Mouse (Mus musculus) heart, embryonic 14.5 days (tissue): ENCODE results near the gene Akap12. TPM values are rescaled to one million over a fixed set of nuclear protein-coding genes. Genes with fewer than 3 reads are reported as not detected.

ENCODE experiments used
- ATAC-seq: fragments of 200-750 bp; cut with Nextera tagmentation; 2 replicates; pipeline ENCODE4 v1.8.0; 2017; ENCODE audit warnings: low read depth, moderate TSS enrichment; ENCODE audit not compliant: insufficient number of reproducible peaks, insufficient read depth, low FRiP score
- H3K27ac ChIP-seq, 2 experiments: fragments of 200-500 bp in 1 of 2; fragments of 300-500 bp in 1 of 2; sonication (generic) in 1 of 2; replicated peaks in 1 of 2; 2 replicates each; pipeline ENCODE4 v1.5.1; 2012 to 2014; ENCODE audit warnings: low read depth in 2 of 2, low read length in 2 of 2, control low read depth in 1 of 2, mild to moderate bottlenecking in 1 of 2, mixed read lengths in 1 of 2; ENCODE audit not compliant: control insufficient read depth in 1 of 2, insufficient read depth in 1 of 2
- H3K27me3 ChIP-seq: fragments of 300-500 bp; sonication (generic); 2 replicates; pipeline ENCODE4 v1.6.1; 2014; ENCODE audit warnings: mild to moderate bottlenecking, low read length, control low read depth; ENCODE audit not compliant: control insufficient read depth, insufficient read depth
- H3K36me3 ChIP-seq: fragments of 300-500 bp; sonication (generic); 2 replicates; pipeline ENCODE4 v1.6.1; 2014; ENCODE audit warnings: mild to moderate bottlenecking, control low read depth, low read length, mixed read lengths; ENCODE audit not compliant: control insufficient read depth, insufficient read depth
- H3K4me1 ChIP-seq, 2 experiments: fragments of 200-500 bp in 1 of 2; fragments of 300-500 bp in 1 of 2; sonication (generic) in 1 of 2; 2 replicates each; pipeline ENCODE4 v1.6.1; 2012 to 2014; ENCODE audit warnings: low read length in 2 of 2, control low read depth in 1 of 2, mixed read lengths in 1 of 2; ENCODE audit not compliant: control insufficient read depth in 2 of 2, insufficient read depth in 2 of 2
- H3K4me2 ChIP-seq: fragments of 300-500 bp; sonication (generic); 2 replicates; pipeline ENCODE4 v1.6.1; 2014; ENCODE audit warnings: mild to moderate bottlenecking, low read length
- H3K4me3 ChIP-seq, 2 experiments: fragments of 200-500 bp in 1 of 2; fragments of 300-500 bp in 1 of 2; sonication (generic) in 1 of 2; 2 replicates each; pipeline ENCODE4 v1.5.1; 2012 to 2014; ENCODE audit warnings: low read length in 2 of 2, mild to moderate bottlenecking in 2 of 2, control low read depth in 1 of 2, low read depth in 1 of 2, moderate library complexity in 1 of 2; ENCODE audit not compliant: control insufficient read depth in 1 of 2, insufficient read depth in 1 of 2
- H3K9ac ChIP-seq: fragments of 300-500 bp; sonication (generic); 2 replicates; pipeline ENCODE4 v1.6.1; 2014; ENCODE audit warnings: mild to moderate bottlenecking, low read length
- H3K9me3 ChIP-seq: fragments of 300-500 bp; sonication (generic); 2 replicates; pipeline ENCODE4 v1.6.1; 2016; ENCODE audit warnings: low read length, control low read depth; ENCODE audit not compliant: control insufficient read depth
- WGBS: fragments of 180-500 bp; shearing (Covaris S2); extraction: QIAGEN DNeasy Blood & Tissue Kit; methylation state at CpG from one replicate; pipeline ENCODE4 v1.1.7; 2014; 5-methylcytosine and 5-hydroxymethylcytosine counted together
- polyA plus RNA-seq: library from polyadenylated mRNA; unstranded; fragments of >200 nt; fragmentation: Nextera tagmentation; extraction: Ambion mirVana; gene quantifications from 2 replicates; pipeline ENCODE4 v1.2.1, GENCODE M21; 2014

Gene Akap12
- polyA plus RNA-seq, 1 experiment from 2014 or later, result 34.7 TPM

DNA sequence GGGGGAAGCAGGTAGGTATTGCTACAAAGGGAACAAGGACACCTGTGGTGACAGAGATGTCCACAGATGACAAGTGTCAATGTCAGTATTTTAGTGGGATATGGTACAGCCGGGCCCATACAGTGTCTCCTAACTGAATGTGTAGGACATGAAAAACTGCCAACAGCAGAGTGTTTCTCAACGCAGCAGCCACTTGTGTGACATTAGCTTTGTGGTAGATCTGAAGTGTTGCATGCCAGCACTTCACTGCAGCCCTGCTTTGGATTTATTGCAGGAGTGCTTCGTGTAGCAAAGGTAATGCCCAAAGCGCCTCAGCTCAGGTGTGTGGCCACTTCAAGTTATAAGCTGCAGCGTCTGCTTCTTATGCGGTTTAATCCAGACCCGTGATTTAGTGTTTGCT, 110.8 kb downstream of the Akap12 start:
- Histone ChIP-seq H3K27ac (no peak overlapping the region), H3K4me3 (no peak overlapping the region), H3K36me3 (peaks cover 15% of the 10 kb centered on the region), H3K27me3 (no peaks in the 10 kb centered on the region), H3K4me1 (peaks cover 0 to 12% of the 10 kb centered on the region in 2 experiments; a peak in 1 of 4 replicates), H3K9me3 (no peaks in the 10 kb centered on the region), H3K4me2 (no peak overlapping the region), H3K9ac (no peak overlapping the region)
- WGBS, result 59% methylated on average over 7 of the region's 7 CpGs
- ATAC-seq, result no peak

DNA sequence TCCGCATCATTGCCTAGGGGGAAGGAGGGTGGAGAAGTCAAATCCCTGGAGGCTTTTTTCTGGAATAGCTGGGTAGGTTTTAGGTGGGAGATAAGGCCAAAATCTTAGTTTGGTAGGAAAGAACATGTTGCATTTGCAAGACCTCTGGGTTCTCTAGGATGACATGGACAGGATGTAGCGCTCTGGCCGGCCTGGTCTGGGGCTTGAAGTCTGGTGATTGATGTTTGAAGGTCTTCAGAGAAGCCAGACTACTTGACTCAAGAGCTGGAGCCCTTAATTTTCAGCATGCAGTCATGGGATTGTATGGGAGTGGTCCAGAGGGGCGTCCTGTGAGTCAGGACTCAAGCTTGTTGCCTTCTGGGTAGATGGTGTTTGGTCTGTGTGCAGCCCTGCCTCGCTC, 114.6 kb downstream of the Akap12 start:
- Histone ChIP-seq H3K9ac (no peak overlapping the region), H3K9me3 (no peaks in the 10 kb centered on the region), H3K4me2 (no peak overlapping the region), H3K36me3 (no peaks in the 10 kb centered on the region), H3K27ac (no peak overlapping the region), H3K4me1 (peaks cover 4 to 35% of the 10 kb centered on the region in 2 experiments), H3K4me3 (no peak overlapping the region), H3K27me3 (no peaks in the 10 kb centered on the region)
- no peak for ATAC-seq
- 81% methylated on average over 5 of the region's 5 CpGs for WGBS

DNA sequence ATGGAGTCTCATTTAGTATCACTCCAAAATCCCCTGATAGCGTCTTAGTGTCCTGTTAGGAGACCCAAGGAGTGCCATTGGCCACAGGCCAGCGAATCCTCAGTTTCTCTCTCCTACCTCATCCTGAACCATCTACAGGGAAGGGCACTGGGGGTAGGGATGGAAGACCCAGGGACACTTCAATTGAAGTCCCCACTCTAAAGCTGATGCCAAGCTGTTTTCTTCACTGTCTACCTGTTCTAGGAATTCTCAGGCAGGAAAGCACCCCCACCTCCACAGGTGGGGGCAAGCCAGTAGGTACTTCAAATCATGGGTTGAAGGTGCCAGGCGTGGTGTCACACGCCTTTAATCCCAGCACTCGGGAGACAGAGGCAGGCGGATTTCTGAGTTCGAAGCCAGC, 118.1 kb downstream of the Akap12 start:
- no peak for ATAC-seq
- 91% methylated on average over 7 of the region's 7 CpGs for WGBS

DNA sequence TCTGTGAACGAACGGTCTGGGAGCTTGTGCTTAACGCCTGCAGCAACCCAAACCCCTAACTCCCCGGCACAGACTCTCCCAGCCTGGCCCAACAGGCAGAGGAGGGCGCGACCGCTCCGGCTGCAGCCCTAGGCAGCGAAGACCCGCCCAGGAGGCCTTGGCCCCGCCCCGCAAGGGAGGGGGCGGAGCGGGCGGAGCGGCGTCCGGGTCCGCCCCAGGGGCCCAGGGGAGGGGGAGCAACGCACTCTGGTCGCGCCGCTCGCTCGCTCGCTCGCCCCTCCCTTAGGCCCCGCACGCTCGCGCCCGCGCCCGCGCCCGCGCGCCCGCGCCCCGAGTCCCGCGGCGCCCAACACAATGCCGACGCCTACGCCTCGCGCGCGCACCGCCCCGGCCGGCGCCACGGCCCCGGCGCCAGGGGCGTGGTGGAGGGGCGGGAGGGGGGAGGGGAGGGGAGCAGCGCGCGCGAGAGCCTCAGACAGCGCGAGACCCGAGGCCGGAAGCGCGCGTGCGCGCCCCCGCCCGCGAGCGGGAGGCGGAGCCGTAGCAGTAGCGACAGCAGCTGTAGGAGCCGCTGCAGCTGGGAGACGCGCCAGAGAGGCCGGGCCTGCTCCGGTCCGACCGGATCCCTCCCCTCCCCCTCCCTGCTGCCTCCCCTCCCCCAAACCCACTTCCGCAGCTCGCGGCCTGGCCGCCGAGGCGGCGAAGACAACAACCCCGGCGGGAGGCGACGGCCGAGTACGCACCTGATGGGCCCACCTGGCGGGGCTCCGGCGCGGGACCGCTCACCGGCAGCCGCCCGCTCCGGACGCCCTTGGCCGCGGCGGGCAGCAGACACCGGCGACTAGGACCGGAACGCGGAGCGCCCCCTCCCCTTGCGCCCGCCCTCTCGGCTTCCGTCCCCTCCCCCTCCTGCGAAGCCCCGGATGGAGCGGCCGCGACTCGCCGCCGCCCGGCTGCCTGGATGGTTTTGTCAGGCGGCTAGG, 120.7 kb downstream of the Akap12 start:
- ATAC-seq, result peak; percentile 91
- under 1% methylated on average over 74 of the region's 133 CpGs for WGBS
- peak overlapping the region; percentile 95 for H3K4me2 ChIP-seq
- H3K4me1 ChIP-seq, result peaks cover 9 to 56% of the 10 kb centered on the region in 2 experiments
- H3K9ac ChIP-seq, result peak overlapping the region; percentile 99
- no peaks in the 10 kb centered on the region for H3K9me3 ChIP-seq
- peak overlapping the region; percentile 98 to 99 for H3K4me3 ChIP-seq
- H3K36me3 ChIP-seq, result no peaks in the 10 kb centered on the region
- peak overlapping the region; percentile 88 to 100 for H3K27ac ChIP-seq
- H3K27me3 ChIP-seq, result no peaks in the 10 kb centered on the region

More for the DNA sequence above, 118.1 kb downstream of the Akap12 start:
- Histone ChIP-seq H3K4me1 (peaks cover 4 to 30% of the 10 kb centered on the region in 2 experiments), H3K4me2 (no peak overlapping the region), H3K27me3 (no peaks in the 10 kb centered on the region), H3K9ac (no peak overlapping the region), H3K27ac (no peak overlapping the region), H3K9me3 (no peaks in the 10 kb centered on the region), H3K4me3 (no peak overlapping the region), H3K36me3 (no peaks in the 10 kb centered on the region)

DNA sequence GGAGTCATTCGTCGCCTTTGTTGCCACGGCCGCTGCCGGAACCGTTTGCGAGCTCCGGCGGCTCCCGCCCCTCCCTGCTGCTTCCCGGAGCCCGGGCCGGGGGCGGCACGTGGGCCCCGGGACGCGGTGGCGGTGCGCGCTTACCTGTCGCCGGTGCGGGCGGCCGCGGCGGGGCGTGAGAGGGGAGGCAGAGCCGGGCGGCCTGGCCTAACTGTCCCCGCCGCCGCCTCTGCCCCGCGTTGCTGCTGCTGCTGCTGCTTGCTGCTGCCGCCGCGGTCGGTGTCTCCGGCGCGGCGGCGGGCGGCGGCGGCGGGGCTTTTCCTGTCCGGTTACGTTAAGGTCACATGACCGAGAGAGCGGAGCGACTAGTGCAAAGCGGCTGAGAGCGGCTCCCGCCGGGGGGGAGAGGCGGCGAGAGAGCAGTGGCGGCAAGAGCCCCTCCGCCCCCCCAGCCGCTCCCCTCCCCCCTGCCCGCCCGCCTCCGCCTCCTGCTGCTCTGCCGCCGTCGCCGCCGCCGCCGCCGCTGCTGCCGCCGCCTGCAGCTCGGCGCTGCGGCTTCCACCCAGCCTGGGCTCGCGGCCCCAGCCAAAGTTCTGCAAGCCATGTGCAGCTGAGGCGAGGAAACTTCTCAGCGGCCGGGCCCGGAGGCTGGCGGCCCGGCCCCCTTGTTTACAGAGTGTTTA, 121.7 kb downstream of the Akap12 start, which contains the start of gene Zbtb2:
TSS of gene Zbtb2 (minus strand) at position 408 of the 683 bp plus-strand sequence.
- WGBS, result 0% methylated on average over 63 of the region's 87 CpGs
- H3K27ac ChIP-seq, result peak within 1 kb of the TSS; percentile 88 to 100
- H3K9ac ChIP-seq, result peak within 1 kb of the TSS; percentile 99
- peaks cover 9 to 56% of the 10 kb centered on the region in 2 experiments for H3K4me1 ChIP-seq
- H3K9me3 ChIP-seq, result no peaks in the 10 kb centered on the region
- peak within 1 kb of the TSS; percentile 98 to 99 for H3K4me3 ChIP-seq
- H3K36me3 ChIP-seq, result peaks cover 7% of the 10 kb centered on the region; the same call in 1 of the 2 replicates
- no peak for ATAC-seq
- peak within 1 kb of the TSS; percentile 95 for H3K4me2 ChIP-seq
- H3K27me3 ChIP-seq, result no peaks in the 10 kb centered on the region

DNA sequence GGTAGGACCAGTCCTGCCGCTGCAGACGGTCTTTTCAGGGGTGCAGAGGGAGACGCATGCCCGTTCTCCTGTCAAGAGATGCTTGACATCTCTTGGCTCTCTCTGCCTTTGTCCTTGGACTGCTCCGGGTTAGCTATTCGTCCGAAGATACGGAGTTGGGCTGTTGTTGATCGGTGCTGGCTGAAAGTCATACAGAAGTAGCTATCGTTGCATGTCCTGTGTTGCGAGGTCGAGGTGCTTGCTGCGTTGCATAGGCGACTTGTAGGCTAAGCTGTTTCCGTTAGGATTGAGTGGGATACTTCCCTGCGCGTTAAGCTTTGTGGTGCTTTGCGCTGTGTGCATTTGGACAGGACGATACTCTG, 122.2 kb downstream of the Akap12 start:
- under 1% methylated on average over 19 of the region's 19 CpGs for WGBS

DNA sequence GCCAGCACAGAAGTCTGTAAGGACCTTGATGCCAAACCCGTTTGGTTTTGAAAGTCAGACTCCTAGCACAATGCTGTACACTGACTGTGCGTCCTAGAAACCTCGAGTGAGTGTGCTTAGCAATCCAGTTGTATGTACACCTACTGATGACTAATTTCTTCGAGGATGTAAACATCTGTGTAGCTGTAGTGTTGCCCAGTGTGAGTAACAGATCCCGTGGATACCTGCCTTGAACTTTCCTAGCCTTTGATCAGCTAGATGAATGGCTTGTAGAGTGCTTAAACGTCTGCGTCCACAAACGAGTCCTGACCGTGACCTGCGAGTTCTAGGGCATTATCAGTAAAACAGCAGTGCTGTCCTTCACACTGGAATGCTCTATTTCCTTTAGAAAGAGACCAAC, 122.9 kb downstream of the Akap12 start:
- no peak for ATAC-seq
- peak overlapping the region; percentile 98 to 99 for H3K4me3 ChIP-seq
- H3K4me1 ChIP-seq, result peaks cover 6 to 44% of the 10 kb centered on the region in 2 experiments
- 5% methylated on average over 10 of the region's 10 CpGs for WGBS
- peak overlapping the region in 1 of 2 experiments; percentile 100; a peak in 2 of 4 replicates for H3K27ac ChIP-seq
- no peaks in the 10 kb centered on the region for H3K9me3 ChIP-seq
- H3K27me3 ChIP-seq, result no peaks in the 10 kb centered on the region
- peaks cover 18% of the 10 kb centered on the region for H3K36me3 ChIP-seq
- H3K9ac ChIP-seq, result peak overlapping the region; percentile 99
- H3K4me2 ChIP-seq, result peak overlapping the region; percentile 95

More for the DNA sequence above, 122.2 kb downstream of the Akap12 start:
- H3K27ac ChIP-seq, result peak overlapping the region; percentile 71 to 100
- no peak for ATAC-seq
- peak overlapping the region; percentile 99 for H3K9ac ChIP-seq
- peaks cover 6 to 51% of the 10 kb centered on the region in 2 experiments for H3K4me1 ChIP-seq
- peaks cover 12% of the 10 kb centered on the region; the same call in 1 of the 2 replicates for H3K36me3 ChIP-seq
- H3K4me3 ChIP-seq, result peak overlapping the region; percentile 98 to 99
- peak overlapping the region; percentile 95 for H3K4me2 ChIP-seq
- H3K27me3 ChIP-seq, result no peaks in the 10 kb centered on the region
- no peaks in the 10 kb centered on the region for H3K9me3 ChIP-seq
